Mouse (Mus musculus) intestine, embryonic 16.5 days (tissue): ENCODE results near the gene Dlg2. TPM values are rescaled to one million over a fixed set of nuclear protein-coding genes. Genes with fewer than 3 reads are reported as not detected.

ENCODE experiments used
- ATAC-seq: fragments of 200-750 bp; cut with Nextera tagmentation; 2 replicates; pipeline ENCODE4 v1.8.0; 2017; ENCODE audit warnings: moderate TSS enrichment, moderate library complexity
- H3K27ac ChIP-seq: fragments of 300-500 bp; sonication (generic); 2 replicates; pipeline ENCODE4 v1.5.1; 2014; ENCODE audit warnings: mild to moderate bottlenecking, low read length
- H3K27me3 ChIP-seq: fragments of 300-500 bp; sonication (generic); replicated peaks from 2 replicates; pipeline ENCODE4 v1.6.1; 2014; ENCODE audit warnings: low read length, control low read depth, mixed read lengths; ENCODE audit not compliant: control insufficient read depth, insufficient read depth
- H3K36me3 ChIP-seq: fragments of 300-500 bp; sonication (generic); 2 replicates; pipeline ENCODE4 v1.6.1; 2014; ENCODE audit warnings: low read length, control low read depth; ENCODE audit not compliant: control insufficient read depth, insufficient read depth
- H3K4me1 ChIP-seq: fragments of 300-500 bp; sonication (generic); 2 replicates; pipeline ENCODE4 v1.6.1; 2014; ENCODE audit warnings: low read length, control low read depth, mixed read lengths; ENCODE audit not compliant: control insufficient read depth, insufficient read depth
- H3K4me2 ChIP-seq: fragments of 300-500 bp; sonication (generic); 2 replicates; pipeline ENCODE4 v1.6.1; 2014; ENCODE audit warnings: low read depth, low read length, control low read depth
- H3K4me3 ChIP-seq: fragments of 300-500 bp; sonication (generic); 2 replicates; pipeline ENCODE4 v1.5.1; 2014; ENCODE audit warnings: mild to moderate bottlenecking, low read length
- H3K9ac ChIP-seq: fragments of 300-500 bp; sonication (generic); 2 replicates; pipeline ENCODE4 v1.6.1; 2014; ENCODE audit warnings: low read depth, low read length
- H3K9me3 ChIP-seq: fragments of 300-500 bp; sonication (generic); 2 replicates; pipeline ENCODE4 v1.6.1; 2016; ENCODE audit warnings: low read length, control low read depth; ENCODE audit not compliant: control insufficient read depth
- WGBS: fragments of 180-500 bp; shearing (Covaris S2); extraction: QIAGEN DNeasy Blood & Tissue Kit; methylation state at CpG from one replicate; pipeline ENCODE4 v1.1.7; 2014; 5-methylcytosine and 5-hydroxymethylcytosine counted together
- polyA plus RNA-seq: library from polyadenylated mRNA; unstranded; fragments of >200 nt; fragmentation: Nextera tagmentation; extraction: Ambion mirVana; gene quantifications from 2 replicates; pipeline ENCODE4 v1.2.1, GENCODE M21; 2015

Gene Dlg2
- polyA plus RNA-seq, 1 experiment from 2014 or later = 3.9 TPM

GRCm38 (mm10) chr7:92027049-92027448 is 1550.6 kb downstream of the Dlg2 start:
- no peak overlapping the region for H3K27ac ChIP-seq
- no peak overlapping the region for H3K4me3 ChIP-seq
- WGBS = 41% methylated on average over 7 of the region's 7 CpGs
- H3K27me3 ChIP-seq = no peaks in the 10 kb centered on the region
- H3K4me2 ChIP-seq = no peak overlapping the region
- H3K9me3 ChIP-seq = no peaks in the 10 kb centered on the region
- no peak for ATAC-seq
- H3K4me1 ChIP-seq = no peaks in the 10 kb centered on the region
- H3K9ac ChIP-seq = no peak overlapping the region
- H3K36me3 ChIP-seq = no peaks in the 10 kb centered on the region

- H3K27me3 ChIP-seq = no peaks in the 10 kb centered on the region
- no peak for ATAC-seq
- no peaks in the 10 kb centered on the region for H3K4me1 ChIP-seq
- WGBS = 83% methylated on average over 2 of the region's 2 CpGs
- no peaks in the 10 kb centered on the region for H3K9me3 ChIP-seq
- H3K9ac ChIP-seq = no peak overlapping the region
- H3K4me2 ChIP-seq = no peak overlapping the region
- no peak overlapping the region for H3K4me3 ChIP-seq
- H3K27ac ChIP-seq = no peak overlapping the region
- H3K36me3 ChIP-seq = no peaks in the 10 kb centered on the region
Measured at GRCm38 (mm10) chr7:92034256-92034655, 1557.8 kb downstream of the Dlg2 start.

GRCm38 (mm10) chr7:92040187-92040586 is 1563.7 kb downstream of the Dlg2 start:
- Histone ChIP-seq H3K27me3 (no peaks in the 10 kb centered on the region), H3K4me1 (no peaks in the 10 kb centered on the region), H3K4me2 (no peak overlapping the region), H3K36me3 (no peaks in the 10 kb centered on the region), H3K9me3 (no peaks in the 10 kb centered on the region), H3K4me3 (no peak overlapping the region), H3K9ac (no peak overlapping the region), H3K27ac (no peak overlapping the region)
- ATAC-seq = no peak

GRCm38 (mm10) chr7:92040785-92041411 is 1564.4 kb downstream of the Dlg2 start:
- H3K27me3 ChIP-seq = no peaks in the 10 kb centered on the region
- no peaks in the 10 kb centered on the region for H3K9me3 ChIP-seq
- H3K9ac ChIP-seq = no peak overlapping the region
- no peak for ATAC-seq
- no peaks in the 10 kb centered on the region for H3K4me1 ChIP-seq
- no peaks in the 10 kb centered on the region for H3K36me3 ChIP-seq
- no peak overlapping the region for H3K4me2 ChIP-seq
- 50% methylated on average over 2 of the region's 2 CpGs for WGBS
- no peak overlapping the region for H3K27ac ChIP-seq
- H3K4me3 ChIP-seq = no peak overlapping the region

- WGBS = 93% methylated on average over 1 of the region's 1 CpGs
- Histone ChIP-seq H3K27ac (no peak overlapping the region), H3K4me1 (no peaks in the 10 kb centered on the region), H3K9ac (no peak overlapping the region), H3K9me3 (no peaks in the 10 kb centered on the region), H3K36me3 (no peaks in the 10 kb centered on the region), H3K4me2 (no peak overlapping the region), H3K4me3 (no peak overlapping the region), H3K27me3 (no peaks in the 10 kb centered on the region)
- ATAC-seq = no peak
Measured at GRCm38 (mm10) chr7:92044966-92045365, 1568.5 kb downstream of the Dlg2 start.

DNA sequence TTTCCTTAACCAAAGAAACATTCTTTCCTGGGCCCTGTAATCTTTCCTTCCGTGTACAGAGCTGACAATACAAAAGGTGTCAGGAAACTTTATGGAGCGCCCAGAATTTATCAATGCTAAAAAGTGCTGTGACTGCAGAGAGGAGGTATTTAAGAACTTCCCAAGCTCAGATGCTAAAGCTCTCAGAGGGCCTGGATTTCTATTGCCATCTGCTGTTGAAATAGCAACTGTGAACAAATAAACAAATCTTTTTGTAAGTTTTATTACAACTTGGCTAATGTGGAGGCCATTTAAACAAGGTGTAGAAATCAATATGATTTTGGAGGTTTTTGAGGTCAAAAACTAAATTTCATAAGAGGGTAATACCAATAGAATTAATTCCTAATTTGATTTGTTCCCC is 1570.8 kb downstream of the Dlg2 start:
- Histone ChIP-seq H3K9me3 (no peaks in the 10 kb centered on the region), H3K9ac (no peak overlapping the region), H3K27ac (no peak overlapping the region), H3K27me3 (no peaks in the 10 kb centered on the region), H3K4me1 (no peaks in the 10 kb centered on the region), H3K36me3 (no peaks in the 10 kb centered on the region), H3K4me3 (no peak overlapping the region), H3K4me2 (no peak overlapping the region)
- no peak for ATAC-seq
- WGBS = 30% methylated on average over 2 of the region's 2 CpGs

GRCm38 (mm10) chr7:92048876-92049275 is 1572.4 kb downstream of the Dlg2 start:
- WGBS = 73% methylated on average over 1 of the region's 1 CpGs

GRCm38 (mm10) chr7:92066851-92067250 is 1590.4 kb downstream of the Dlg2 start:
- no peak for ATAC-seq
- no peak overlapping the region for H3K4me3 ChIP-seq
- 61% methylated on average over 4 of the region's 4 CpGs for WGBS
- H3K27me3 ChIP-seq = no peaks in the 10 kb centered on the region
- H3K4me2 ChIP-seq = no peak overlapping the region
- H3K4me1 ChIP-seq = no peaks in the 10 kb centered on the region
- no peak overlapping the region for H3K27ac ChIP-seq
- H3K9ac ChIP-seq = no peak overlapping the region
- no peaks in the 10 kb centered on the region for H3K36me3 ChIP-seq
- H3K9me3 ChIP-seq = no peaks in the 10 kb centered on the region

More at GRCm38 (mm10) chr7:92048876-92049275, 1572.4 kb downstream of the Dlg2 start:
- no peaks in the 10 kb centered on the region for H3K36me3 ChIP-seq
- no peaks in the 10 kb centered on the region for H3K4me1 ChIP-seq
- H3K4me2 ChIP-seq = no peak overlapping the region
- no peak for ATAC-seq
- no peaks in the 10 kb centered on the region for H3K9me3 ChIP-seq
- H3K27ac ChIP-seq = no peak overlapping the region
- H3K27me3 ChIP-seq = no peaks in the 10 kb centered on the region
- no peak overlapping the region for H3K9ac ChIP-seq
- no peak overlapping the region for H3K4me3 ChIP-seq

DNA sequence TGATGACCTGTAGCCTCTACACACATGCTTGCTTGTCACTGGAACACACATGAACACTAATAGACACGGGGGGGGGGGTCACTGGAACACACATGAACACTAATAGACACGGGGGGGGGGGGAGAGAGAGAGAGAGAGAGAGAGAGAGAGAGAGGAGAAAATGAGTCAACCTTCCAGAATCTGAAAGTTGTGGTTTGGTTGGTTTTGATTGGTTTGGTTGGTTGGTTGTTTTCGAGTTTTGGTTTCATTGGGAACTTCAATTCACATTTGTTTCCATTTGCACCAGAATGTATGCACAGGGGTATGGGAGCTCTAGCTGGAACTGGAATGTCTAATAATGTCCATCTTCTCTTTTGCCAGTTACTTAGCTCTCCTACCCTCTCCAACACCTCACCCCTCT is 1611.0 kb downstream of the Dlg2 start:
- 60% methylated on average over 3 of the region's 3 CpGs for WGBS
- H3K4me1 ChIP-seq = no peaks in the 10 kb centered on the region
- no peak overlapping the region for H3K4me3 ChIP-seq
- H3K27ac ChIP-seq = no peak overlapping the region
- no peak overlapping the region for H3K4me2 ChIP-seq
- no peaks in the 10 kb centered on the region for H3K9me3 ChIP-seq
- ATAC-seq = no peak
- H3K27me3 ChIP-seq = no peaks in the 10 kb centered on the region
- no peak overlapping the region for H3K9ac ChIP-seq
- H3K36me3 ChIP-seq = no peaks in the 10 kb centered on the region

- no peak for ATAC-seq
- 3% methylated on average over 3 of the region's 3 CpGs for WGBS
- no peak overlapping the region for H3K4me3 ChIP-seq
- H3K9me3 ChIP-seq = no peaks in the 10 kb centered on the region
- H3K4me2 ChIP-seq = no peak overlapping the region
- no peaks in the 10 kb centered on the region for H3K36me3 ChIP-seq
- no peaks in the 10 kb centered on the region for H3K4me1 ChIP-seq
- H3K9ac ChIP-seq = no peak overlapping the region
- no peak overlapping the region for H3K27ac ChIP-seq
- H3K27me3 ChIP-seq = no peaks in the 10 kb centered on the region; the same call in 1 of the 2 replicates
Measured at GRCm38 (mm10) chr7:92093860-92094259, 1617.4 kb downstream of the Dlg2 start.
